Mouse (Mus musculus): ENCODE measurements around the gene Smagp.

GRCm38 (mm10) chr15:100680381-100680780, 43.6 kb upstream of the Smagp start:
- TF ChIP-seq CTCF (IDR thresholded peaks at IDR 0.05): no peak
- TF ChIP-seq POLR2A (IDR thresholded peaks at IDR 0.05; ENCODE audit: insufficient read depth, low read depth, low read length): no peak
- no peak for TF ChIP-seq EP300 (IDR thresholded peaks at IDR 0.05; ENCODE audit: insufficient read depth, low read depth, low read length)
